Mouse (Mus musculus): ENCODE data around the gene Endou.

GRCm38 (mm10) chr15:97741662-97742061 lies 10.5 kb upstream of the Endou start:
- TF ChIP-seq POLR2A (IDR thresholded peaks at IDR 0.05; ENCODE audit: low read depth, low read length) (no peak), CTCF (IDR thresholded peaks at IDR 0.05; ENCODE audit: extremely low read depth, insufficient read length, insufficient replicate concordance, low read depth, low read length) (no peak)

All from small intestine, adult 2 months (tissue).